Mouse (Mus musculus): ENCODE measurements around the gene Zbtb5. TPM values are rescaled to one million over a fixed set of nuclear protein-coding genes. Genes with fewer than 3 reads are reported as not detected.
"Not testable (repeated sequence)": the region's sequence is repeated elsewhere in the genome, so short reads cannot be mapped to it uniquely, and the experiment has no call there.

The Zbtb5 gene
- polyA plus RNA-seq, 1 experiment from 2014 or later: 36.8 TPM

DNA sequence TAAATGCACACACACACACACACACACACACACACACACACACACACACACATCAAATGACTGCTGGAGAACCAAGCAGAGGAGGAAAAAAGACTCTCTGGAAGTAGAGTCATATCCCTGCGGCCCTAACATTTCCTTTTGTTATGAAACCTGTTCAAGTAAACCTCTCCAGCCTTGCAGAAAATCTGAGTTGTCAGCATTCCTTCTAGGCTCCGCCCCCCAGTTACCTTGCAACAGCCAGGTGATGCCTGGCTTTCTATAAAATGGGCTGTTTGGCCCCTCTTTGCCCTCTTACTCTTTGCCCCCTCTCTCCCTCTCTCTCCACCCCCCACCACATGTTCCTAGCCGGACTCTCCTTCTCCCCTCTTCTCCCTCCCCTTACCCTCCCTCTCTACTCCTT, 46.5 kb downstream of the Zbtb5 start:
- 91% methylated on average over 3 of the region's 3 CpGs for WGBS
- no peak for ATAC-seq

DNA sequence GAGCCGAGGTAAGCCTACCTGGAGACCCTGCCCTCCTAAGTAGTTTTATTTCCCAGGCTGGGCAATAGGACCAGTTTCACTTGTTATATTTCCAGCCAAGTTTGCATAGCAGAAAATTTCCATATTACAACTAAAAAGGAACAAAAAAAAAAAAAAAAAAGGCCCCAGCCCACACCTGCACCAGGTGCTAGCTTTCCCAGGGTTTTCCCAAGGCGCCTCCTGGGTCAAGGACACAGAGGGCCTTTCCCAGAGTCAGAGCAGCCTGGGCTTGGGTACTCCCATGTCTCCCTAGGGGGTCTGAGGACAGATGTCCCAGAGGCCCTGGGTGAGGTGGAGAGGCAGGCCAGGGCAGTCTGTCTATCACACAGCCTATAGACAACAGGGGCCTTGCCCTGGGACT, 47.0 kb downstream of the Zbtb5 start:
- no peaks in the 10 kb centered on the region for H3K27me3 ChIP-seq (replicated peaks; ENCODE audit: control insufficient read depth, insufficient read depth, low read length)
- H3K9me3 ChIP-seq (ENCODE audit: control insufficient read depth, low read length): no peaks in the 10 kb centered on the region
- WGBS: 75% methylated on average over 2 of the region's 2 CpGs
- ATAC-seq: no peak
- no peaks in the 10 kb centered on the region for H3K36me3 ChIP-seq (ENCODE audit: control insufficient read depth, insufficient read depth, low read length)
- no peak overlapping the region for H3K4me3 ChIP-seq (ENCODE audit: low read length)
- no peak overlapping the region for H3K9ac ChIP-seq (ENCODE audit: low read depth, low read length)
- H3K4me2 ChIP-seq (ENCODE audit: low read length): no peak overlapping the region
- no peaks in the 10 kb centered on the region for H3K4me1 ChIP-seq (ENCODE audit: control insufficient read depth, insufficient read depth, low read depth, low read length)
- H3K27ac ChIP-seq (ENCODE audit: low read depth, low read length): no peak overlapping the region

More for the DNA sequence above, 46.5 kb downstream of the Zbtb5 start:
- H3K4me3 ChIP-seq (ENCODE audit: low read length): no peak overlapping the region
- H3K27me3 ChIP-seq (replicated peaks; ENCODE audit: control insufficient read depth, insufficient read depth, low read length): no peaks in the 10 kb centered on the region
- H3K9me3 ChIP-seq (ENCODE audit: control insufficient read depth, low read length): no peaks in the 10 kb centered on the region
- no peaks in the 10 kb centered on the region for H3K36me3 ChIP-seq (ENCODE audit: control insufficient read depth, insufficient read depth, low read length)
- no peaks in the 10 kb centered on the region for H3K4me1 ChIP-seq (ENCODE audit: control insufficient read depth, insufficient read depth, low read depth, low read length)
- no peak overlapping the region for H3K9ac ChIP-seq (ENCODE audit: low read depth, low read length)
- no peak overlapping the region for H3K4me2 ChIP-seq (ENCODE audit: low read length)
- H3K27ac ChIP-seq (ENCODE audit: low read depth, low read length): no peak overlapping the region

DNA sequence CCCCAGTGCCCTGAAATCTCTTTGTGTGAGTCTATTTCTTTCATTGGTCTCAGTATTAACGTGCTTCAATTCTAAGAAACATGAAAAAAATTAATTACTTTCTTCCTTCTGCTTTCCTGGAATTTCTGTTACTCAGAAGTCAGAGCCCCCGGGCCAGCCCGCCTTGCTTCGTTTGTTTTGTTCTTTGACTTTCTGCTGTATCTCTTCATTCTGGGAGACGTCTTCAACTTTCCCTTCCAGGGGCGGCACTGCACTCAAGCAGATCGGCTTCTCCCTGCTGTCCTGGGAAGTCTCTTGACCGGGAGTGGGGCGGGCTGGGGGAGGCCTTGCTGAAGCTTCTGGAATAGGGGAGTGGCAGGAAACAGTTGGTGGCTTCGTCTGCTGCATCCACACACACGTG, 49.1 kb downstream of the Zbtb5 start:
- Histone ChIP-seq H3K4me3 (ENCODE audit: low read length) (no peak overlapping the region), H3K36me3 (ENCODE audit: control insufficient read depth, insufficient read depth, low read length) (no peaks in the 10 kb centered on the region), H3K9ac (ENCODE audit: low read depth, low read length) (no peak overlapping the region), H3K4me2 (ENCODE audit: low read length) (no peak overlapping the region), H3K27ac (ENCODE audit: low read depth, low read length) (no peak overlapping the region), H3K27me3 (replicated peaks; ENCODE audit: control insufficient read depth, insufficient read depth, low read length) (no peaks in the 10 kb centered on the region), H3K9me3 (ENCODE audit: control insufficient read depth, low read length) (no peaks in the 10 kb centered on the region), H3K4me1 (ENCODE audit: control insufficient read depth, insufficient read depth, low read depth, low read length) (no peaks in the 10 kb centered on the region)
- 76% methylated on average over 11 of the region's 11 CpGs for WGBS
- ATAC-seq: no peak

DNA sequence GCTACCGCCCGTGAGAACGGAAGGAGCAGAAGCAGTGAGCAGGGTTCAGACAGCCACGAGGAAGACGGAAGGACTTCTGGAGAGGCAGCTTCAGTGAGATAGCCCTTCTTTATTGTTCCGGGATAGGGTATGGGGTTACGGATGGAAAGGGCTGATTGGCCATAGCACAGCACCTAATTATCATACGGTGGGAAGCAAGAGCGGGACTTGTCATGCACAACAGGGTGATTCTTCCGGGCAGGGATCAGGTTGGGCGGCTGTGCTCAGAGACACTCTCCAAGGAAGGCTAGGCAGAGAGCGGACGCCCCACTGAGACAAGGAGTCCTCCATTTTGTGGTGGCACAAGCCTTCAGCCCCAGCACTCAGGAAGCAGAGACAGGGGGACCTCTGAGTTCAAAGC, 53.0 kb downstream of the Zbtb5 start:
- H3K4me1 ChIP-seq (ENCODE audit: control insufficient read depth, insufficient read depth, low read depth, low read length): no peaks in the 10 kb centered on the region
- H3K27me3 ChIP-seq (replicated peaks; ENCODE audit: control insufficient read depth, insufficient read depth, low read length): no peaks in the 10 kb centered on the region
- H3K9me3 ChIP-seq (ENCODE audit: control insufficient read depth, low read length): no peaks in the 10 kb centered on the region
- no peak overlapping the region for H3K27ac ChIP-seq (ENCODE audit: low read depth, low read length)
- no peak overlapping the region for H3K4me3 ChIP-seq (ENCODE audit: low read length)
- H3K36me3 ChIP-seq (ENCODE audit: control insufficient read depth, insufficient read depth, low read length): no peaks in the 10 kb centered on the region
- no peak overlapping the region for H3K4me2 ChIP-seq (ENCODE audit: low read length)
- no peak overlapping the region for H3K9ac ChIP-seq (ENCODE audit: low read depth, low read length)
- ATAC-seq: no peak
- WGBS: 91% methylated on average over 13 of the region's 13 CpGs

DNA sequence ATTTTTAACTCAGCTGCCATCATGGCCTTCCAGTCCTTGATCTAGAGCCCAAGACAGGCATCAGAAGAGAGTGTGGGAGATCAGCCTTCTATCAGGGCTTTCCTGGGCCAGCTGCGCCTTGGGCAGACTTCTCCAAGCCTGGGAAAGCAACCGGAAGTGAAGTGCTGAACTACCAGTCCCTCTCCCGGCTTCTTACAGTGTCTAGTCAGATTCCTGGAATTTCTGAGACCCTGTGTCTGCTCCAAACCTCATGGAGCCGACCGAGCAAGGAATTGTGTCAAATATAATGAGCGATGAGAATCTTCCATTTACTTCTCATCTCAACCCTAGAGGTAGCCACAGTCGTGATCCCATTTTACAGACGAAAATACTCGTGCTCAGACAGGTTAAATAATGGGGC, 53.4 kb downstream of the Zbtb5 start:
- no peak overlapping the region for H3K4me2 ChIP-seq (ENCODE audit: low read length)
- no peak overlapping the region for H3K9ac ChIP-seq (ENCODE audit: low read depth, low read length)
- 92% methylated on average over 9 of the region's 9 CpGs for WGBS
- H3K4me3 ChIP-seq (ENCODE audit: low read length): no peak overlapping the region
- H3K36me3 ChIP-seq (ENCODE audit: control insufficient read depth, insufficient read depth, low read length): no peaks in the 10 kb centered on the region
- no peak overlapping the region for H3K27ac ChIP-seq (ENCODE audit: low read depth, low read length)
- no peaks in the 10 kb centered on the region for H3K9me3 ChIP-seq (ENCODE audit: control insufficient read depth, low read length)
- H3K27me3 ChIP-seq (replicated peaks; ENCODE audit: control insufficient read depth, insufficient read depth, low read length): no peaks in the 10 kb centered on the region
- no peak for ATAC-seq
- no peaks in the 10 kb centered on the region for H3K4me1 ChIP-seq (ENCODE audit: control insufficient read depth, insufficient read depth, low read depth, low read length)

DNA sequence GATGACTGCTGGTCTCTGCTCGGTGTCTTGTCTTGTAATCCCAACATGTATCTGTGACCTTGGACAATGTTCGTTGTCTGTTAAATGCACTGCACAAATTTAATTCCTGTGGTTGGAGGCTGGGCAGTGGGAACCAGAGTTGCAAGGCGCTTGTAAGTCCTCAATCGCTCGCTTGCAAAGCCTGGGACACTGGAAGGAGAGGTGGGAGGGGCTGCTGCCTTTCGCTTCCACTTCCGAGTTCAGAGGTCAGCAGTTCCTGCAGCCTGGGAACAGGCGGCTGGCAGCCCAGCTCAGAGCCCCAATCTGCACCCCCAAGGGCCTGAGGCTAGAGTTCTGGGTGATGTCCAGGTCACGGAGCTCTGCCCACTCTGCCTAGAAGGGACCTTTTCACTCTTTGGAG, 59.2 kb downstream of the Zbtb5 start:
- Histone ChIP-seq H3K9ac (ENCODE audit: low read depth, low read length) (no peak overlapping the region), H3K9me3 (ENCODE audit: control insufficient read depth, low read length) (no peaks in the 10 kb centered on the region), H3K4me2 (ENCODE audit: low read length) (no peak overlapping the region), H3K27ac (ENCODE audit: low read depth, low read length) (no peak overlapping the region), H3K36me3 (ENCODE audit: control insufficient read depth, insufficient read depth, low read length) (no peaks in the 10 kb centered on the region), H3K27me3 (replicated peaks; ENCODE audit: control insufficient read depth, insufficient read depth, low read length) (no peaks in the 10 kb centered on the region), H3K4me1 (ENCODE audit: control insufficient read depth, insufficient read depth, low read depth, low read length) (no peaks in the 10 kb centered on the region), H3K4me3 (ENCODE audit: low read length) (no peak overlapping the region)
- no peak for ATAC-seq
- WGBS: 60% methylated on average over 9 of the region's 9 CpGs

DNA sequence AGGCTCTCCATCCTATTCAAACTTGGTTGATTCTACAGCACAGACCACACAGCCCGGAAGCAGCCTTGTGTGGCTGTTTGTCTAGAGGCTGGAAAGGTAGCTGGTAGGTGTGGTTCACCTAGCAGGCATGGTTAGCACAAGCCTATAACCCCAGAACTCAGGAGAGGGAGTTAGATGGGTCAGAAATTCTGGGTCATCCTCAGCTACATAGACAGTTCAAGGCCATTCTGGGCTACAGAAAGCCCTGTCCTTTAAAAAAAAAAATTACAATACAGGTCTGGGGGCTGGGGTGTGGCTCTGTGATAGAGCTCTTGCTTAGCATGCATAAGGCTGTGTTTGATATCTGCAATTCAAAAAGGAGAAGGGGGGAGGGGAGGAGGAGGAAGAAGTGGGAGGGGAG, 63.9 kb downstream of the Zbtb5 start:
- H3K9me3 ChIP-seq (ENCODE audit: control insufficient read depth, low read length): no peaks in the 10 kb centered on the region
- no peak for ATAC-seq
- no peaks in the 10 kb centered on the region for H3K27me3 ChIP-seq (replicated peaks; ENCODE audit: control insufficient read depth, insufficient read depth, low read length)
- H3K4me3 ChIP-seq (ENCODE audit: low read length): no peak overlapping the region
- 88% methylated on average over 1 of the region's 1 CpGs for WGBS
- H3K4me2 ChIP-seq (ENCODE audit: low read length): no peak overlapping the region
- no peaks in the 10 kb centered on the region for H3K4me1 ChIP-seq (ENCODE audit: control insufficient read depth, insufficient read depth, low read depth, low read length)
- H3K27ac ChIP-seq (ENCODE audit: low read depth, low read length): no peak overlapping the region
- H3K36me3 ChIP-seq (ENCODE audit: control insufficient read depth, insufficient read depth, low read length): no peaks in the 10 kb centered on the region
- H3K9ac ChIP-seq (ENCODE audit: low read depth, low read length): no peak overlapping the region

DNA sequence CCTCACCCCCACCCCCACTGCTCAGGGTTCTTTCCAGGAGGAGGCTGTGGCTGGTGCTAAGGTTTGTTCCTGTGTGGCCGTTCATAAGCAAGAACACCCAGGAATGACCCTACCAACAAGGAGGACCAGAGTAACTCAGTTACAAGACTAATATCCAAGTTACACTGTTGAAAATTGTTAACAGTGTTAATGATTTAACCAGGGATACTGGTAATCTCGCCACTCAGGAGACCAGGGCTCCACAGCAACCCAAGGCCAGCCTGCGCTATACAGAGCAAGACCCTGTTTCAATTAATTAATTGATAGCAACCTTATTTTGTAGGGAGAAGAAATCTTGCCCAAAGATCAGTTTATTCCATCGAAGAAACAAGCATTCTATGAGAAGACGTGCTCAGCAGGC, 64.7 kb downstream of the Zbtb5 start:
- Histone ChIP-seq H3K9ac (ENCODE audit: low read depth, low read length) (no peak overlapping the region), H3K9me3 (ENCODE audit: control insufficient read depth, low read length) (no peaks in the 10 kb centered on the region), H3K4me1 (ENCODE audit: control insufficient read depth, insufficient read depth, low read depth, low read length) (no peaks in the 10 kb centered on the region), H3K36me3 (ENCODE audit: control insufficient read depth, insufficient read depth, low read length) (no peaks in the 10 kb centered on the region), H3K4me2 (ENCODE audit: low read length) (no peak overlapping the region), H3K4me3 (ENCODE audit: low read length) (no peak overlapping the region), H3K27me3 (replicated peaks; ENCODE audit: control insufficient read depth, insufficient read depth, low read length) (no peaks in the 10 kb centered on the region), H3K27ac (ENCODE audit: low read depth, low read length) (no peak overlapping the region)
- 84% methylated on average over 5 of the region's 5 CpGs for WGBS
- ATAC-seq: no peak

DNA sequence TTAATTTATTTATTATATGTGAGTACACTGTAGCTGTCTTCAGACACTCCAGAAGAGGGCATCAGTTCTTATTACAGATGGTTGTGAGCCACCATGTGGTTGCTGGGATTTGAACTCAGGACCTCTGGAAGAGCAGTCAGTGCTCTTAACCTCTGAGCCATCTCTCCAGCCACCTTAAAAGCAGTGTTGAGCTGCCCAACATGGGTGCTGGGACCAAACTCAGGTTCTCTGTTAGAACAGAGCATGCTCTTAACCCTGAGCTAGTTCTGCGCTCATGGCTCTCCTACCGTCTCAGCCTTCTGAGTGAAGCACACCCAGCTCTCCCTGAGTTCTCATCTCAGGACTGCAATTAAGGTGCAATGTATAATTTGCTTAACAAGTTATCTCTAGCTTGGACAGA, 66.1 kb downstream of the Zbtb5 start:
- not testable (repeated sequence) for ATAC-seq; H3K4me2 ChIP-seq (ENCODE audit: low read length); H3K27ac ChIP-seq (ENCODE audit: low read depth, low read length); H3K4me3 ChIP-seq (ENCODE audit: low read length); H3K27me3 ChIP-seq (replicated peaks; ENCODE audit: control insufficient read depth, insufficient read depth, low read length); H3K4me1 ChIP-seq (ENCODE audit: control insufficient read depth, insufficient read depth, low read depth, low read length); H3K9ac ChIP-seq (ENCODE audit: low read depth, low read length); H3K9me3 ChIP-seq (ENCODE audit: control insufficient read depth, low read length); H3K36me3 ChIP-seq (ENCODE audit: control insufficient read depth, insufficient read depth, low read length)
- WGBS: 89% methylated on average over 2 of the region's 2 CpGs

DNA sequence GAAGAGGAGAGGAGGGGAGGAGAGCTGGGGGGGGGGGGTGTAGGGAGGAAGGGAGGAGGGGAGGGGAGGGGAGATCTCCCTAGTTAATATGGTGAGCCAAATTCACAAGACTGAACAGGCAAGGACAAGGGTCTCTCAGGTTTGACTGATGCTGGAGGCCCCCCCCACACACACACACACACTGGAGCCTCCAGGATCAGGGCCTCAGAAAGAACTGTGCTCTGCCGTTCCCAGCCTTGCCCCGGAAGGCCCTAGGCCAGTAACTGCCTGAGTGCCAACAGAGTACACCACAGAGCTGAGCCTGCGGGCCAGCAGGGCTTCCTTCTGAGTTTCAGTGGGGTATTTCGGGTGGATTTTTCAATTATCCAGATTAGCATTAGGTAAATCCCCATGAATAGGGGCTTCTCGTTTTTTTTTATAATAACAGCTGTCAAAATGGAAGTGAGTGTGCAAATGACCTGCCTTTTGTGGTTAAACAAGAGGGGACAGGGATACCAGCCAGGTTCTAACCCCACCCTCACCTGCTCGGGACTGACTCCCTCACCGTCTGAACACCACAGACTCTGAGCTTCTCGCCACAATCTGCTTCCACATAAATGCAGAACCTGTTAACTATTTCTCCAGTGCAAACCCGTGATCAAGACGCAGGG, 67.7 kb downstream of the Zbtb5 start:
- WGBS: 82% methylated on average over 10 of the region's 10 CpGs
- no peak for ATAC-seq

More for the DNA sequence above, 67.7 kb downstream of the Zbtb5 start:
- Histone ChIP-seq H3K4me1 (ENCODE audit: control insufficient read depth, insufficient read depth, low read depth, low read length) (no peaks in the 10 kb centered on the region), H3K9me3 (ENCODE audit: control insufficient read depth, low read length) (no peaks in the 10 kb centered on the region), H3K9ac (ENCODE audit: low read depth, low read length) (no peak overlapping the region), H3K4me3 (ENCODE audit: low read length) (no peak overlapping the region), H3K36me3 (ENCODE audit: control insufficient read depth, insufficient read depth, low read length) (no peaks in the 10 kb centered on the region), H3K4me2 (ENCODE audit: low read length) (no peak overlapping the region), H3K27me3 (replicated peaks; ENCODE audit: control insufficient read depth, insufficient read depth, low read length) (no peaks in the 10 kb centered on the region), H3K27ac (ENCODE audit: low read depth, low read length) (no peak overlapping the region)

Data from hindbrain, embryonic 16.5 days (tissue).